Mouse (Mus musculus): ENCODE measurements at regions not wholly inside any gene's neighbourhood (a gene's known extent, or its start where the extent isn't known, plus 50 kb on each side); places are given as distances from the start of the nearest gene placed in this dataset.

DNA sequence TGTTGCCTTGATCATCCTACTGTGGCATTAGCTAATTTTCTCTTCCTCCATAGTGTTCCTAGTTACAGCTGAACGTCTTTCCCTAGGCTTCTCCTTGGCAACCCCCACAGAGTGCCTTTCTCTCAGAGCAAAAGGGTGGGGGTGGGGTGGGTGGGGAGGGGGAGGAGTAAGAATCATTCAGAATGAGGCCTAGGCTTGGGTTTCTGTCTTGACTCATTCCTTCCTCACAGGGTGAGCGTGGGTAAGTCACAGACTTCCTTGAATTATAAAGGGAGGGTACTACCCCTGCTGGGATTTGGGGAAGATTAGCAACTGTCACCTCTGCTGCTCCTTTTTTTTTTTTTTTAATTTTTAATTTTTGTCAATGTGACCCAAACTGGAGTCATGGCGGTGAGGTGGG, 114.5 kb downstream of the Dhx35 start:
- no peak for DNase-seq (ENCODE audit: low read depth)

DNA sequence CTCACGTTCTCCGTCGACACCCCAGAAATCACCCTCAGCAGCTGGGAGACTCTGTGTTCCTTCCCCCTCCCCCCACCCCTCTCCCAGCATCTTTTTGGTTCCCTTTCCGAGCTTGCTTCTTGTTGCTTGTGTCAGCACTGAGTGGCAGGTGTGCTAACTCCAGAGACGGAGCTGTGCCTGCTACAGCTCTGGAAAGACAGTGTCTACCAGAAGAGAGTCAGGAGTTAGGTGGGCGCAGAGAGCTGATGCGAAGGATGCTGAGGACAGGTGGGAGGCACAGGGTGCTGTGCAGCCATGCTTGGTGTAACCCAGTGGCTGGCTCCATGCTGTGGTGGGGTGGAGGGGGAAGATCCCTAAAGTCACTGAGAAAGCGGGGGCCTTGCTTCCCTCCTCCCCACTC, 115.7 kb downstream of the Dhx35 start:
- no peak for DNase-seq (ENCODE audit: low read depth)

DNA sequence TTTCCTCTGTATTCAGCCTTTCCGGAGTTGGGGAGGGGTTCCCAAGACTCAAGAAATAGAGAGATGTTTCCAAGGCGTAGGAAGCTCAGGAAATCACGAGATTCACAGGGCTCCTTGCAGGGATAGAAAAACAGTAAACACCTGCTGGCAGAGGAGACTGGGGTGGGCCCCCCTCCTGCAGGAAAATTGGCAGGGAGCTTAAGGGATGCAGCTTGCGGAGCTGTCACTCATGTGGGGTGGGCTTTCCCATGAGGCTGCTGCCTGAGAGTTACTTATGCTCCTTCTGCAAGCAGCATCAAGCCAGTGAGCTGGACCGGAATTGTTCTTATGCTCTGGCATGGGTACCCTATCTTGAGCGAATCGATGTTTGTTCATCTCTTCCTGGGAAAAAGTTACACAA, 116.6 kb downstream of the Dhx35 start:
- no peak for DNase-seq (ENCODE audit: low read depth)

DNA sequence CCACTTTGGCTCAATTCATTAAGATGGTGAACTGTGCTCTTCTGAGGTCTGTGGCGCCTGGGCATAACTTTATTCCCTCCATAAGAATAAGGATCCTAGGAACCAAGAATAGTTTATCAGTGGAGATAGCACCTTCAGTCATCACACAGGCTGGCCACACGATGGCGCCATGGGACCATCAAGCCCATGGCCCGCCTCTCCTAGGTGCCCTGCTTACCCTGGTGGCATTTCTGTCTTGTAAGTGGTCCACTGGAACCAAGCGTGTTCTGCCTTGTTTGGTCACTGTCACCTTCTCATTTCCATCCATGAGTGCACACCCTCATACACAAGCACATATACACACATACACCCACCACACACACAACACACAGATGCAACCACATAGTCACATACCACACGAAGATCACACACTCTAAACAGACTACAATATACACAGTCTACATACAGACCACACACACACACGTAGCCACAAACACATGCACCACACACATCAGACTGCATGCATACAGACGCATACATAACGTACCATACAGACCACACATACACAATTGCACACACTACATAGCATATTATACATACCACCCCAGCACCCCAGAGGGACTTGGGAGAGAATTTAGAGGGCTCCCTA, 118.1 kb downstream of the Dhx35 start:
- no peak for DNase-seq (ENCODE audit: low read depth)

DNA sequence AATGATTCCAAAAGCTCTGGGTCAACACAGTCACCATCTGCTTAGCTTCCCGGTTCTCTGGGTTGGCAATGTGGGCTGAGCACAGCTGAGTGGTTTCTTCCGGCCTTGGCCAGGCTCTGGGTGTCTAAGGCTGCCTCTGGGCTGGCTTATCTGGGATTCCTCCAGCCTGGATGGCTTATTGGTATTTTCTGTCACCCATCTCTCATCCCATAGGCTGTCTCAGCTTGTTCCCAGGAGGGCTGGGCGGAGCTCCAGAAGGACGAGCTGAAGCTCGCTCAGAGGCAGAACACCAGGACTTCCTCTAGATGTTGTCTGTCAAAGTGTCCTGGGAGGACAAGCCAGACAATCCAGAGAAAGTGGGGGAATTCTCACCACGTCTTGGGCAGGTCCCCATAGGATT, 122.8 kb downstream of the Dhx35 start:
- no peak for DNase-seq (ENCODE audit: low read depth)

DNA sequence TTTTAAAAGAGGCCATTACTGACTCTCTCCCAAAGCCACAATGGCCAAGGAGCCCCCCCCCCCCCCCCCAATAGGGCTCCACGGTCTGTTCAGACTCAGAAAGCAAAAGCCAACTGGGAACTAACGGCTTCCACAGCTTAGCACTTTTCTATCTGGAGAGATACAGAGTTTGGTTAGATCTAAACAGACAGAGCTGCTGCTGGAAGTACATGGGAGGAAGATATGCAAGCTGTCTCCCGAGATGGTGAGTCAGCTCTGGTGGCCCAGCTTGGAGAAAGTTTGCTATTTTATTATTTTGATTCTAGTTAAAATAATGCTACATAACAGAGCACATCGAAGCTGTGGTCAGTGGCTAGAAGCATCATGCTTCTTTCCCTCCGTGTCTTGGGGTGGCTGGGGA, 123.7 kb downstream of the Dhx35 start:
- no peak for DNase-seq (ENCODE audit: low read depth)

DNA sequence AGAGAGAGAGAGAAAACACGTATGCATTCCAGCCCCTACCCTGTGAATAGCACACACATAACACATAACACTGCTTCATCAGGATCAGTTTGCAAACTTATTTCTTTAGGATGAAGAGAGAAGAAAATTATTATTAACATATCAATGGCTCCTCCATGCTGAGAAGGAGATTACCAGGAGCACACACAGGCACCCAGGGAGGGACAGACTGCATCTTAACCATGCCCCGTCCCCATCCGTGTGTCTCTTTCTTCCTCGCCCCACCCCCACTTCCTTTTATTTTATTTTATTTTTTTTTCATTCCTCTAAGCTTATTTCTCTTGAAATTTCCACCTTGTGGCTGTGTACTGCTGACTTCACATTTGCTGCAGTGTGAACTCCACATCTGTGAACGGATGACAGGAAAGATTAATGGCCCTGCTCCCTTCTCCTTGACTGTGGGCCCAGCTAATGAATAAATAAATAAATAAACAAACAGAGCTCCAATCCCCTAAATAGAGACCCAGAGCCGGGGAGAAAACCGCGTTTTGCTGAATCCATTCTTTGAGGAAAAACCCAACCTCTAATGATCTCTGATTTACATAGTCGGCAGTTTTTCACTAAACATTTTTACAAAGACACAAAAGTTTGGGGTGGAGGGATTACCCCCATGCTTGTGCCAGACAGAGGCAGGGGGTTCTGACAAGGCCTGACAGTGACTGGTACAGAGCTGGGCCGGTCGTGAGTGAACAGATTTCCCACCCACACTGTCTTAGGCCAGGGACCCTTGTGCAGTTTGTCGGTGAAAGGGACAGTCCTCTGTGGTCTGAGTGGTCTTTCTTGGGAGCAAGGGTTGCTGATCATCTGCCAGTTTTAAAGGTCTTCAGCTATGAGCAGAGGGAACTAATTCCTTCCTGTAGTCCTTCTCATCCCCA, 127.0 kb downstream of the Dhx35 start:
- no peak for DNase-seq (ENCODE audit: low read depth)

DNA sequence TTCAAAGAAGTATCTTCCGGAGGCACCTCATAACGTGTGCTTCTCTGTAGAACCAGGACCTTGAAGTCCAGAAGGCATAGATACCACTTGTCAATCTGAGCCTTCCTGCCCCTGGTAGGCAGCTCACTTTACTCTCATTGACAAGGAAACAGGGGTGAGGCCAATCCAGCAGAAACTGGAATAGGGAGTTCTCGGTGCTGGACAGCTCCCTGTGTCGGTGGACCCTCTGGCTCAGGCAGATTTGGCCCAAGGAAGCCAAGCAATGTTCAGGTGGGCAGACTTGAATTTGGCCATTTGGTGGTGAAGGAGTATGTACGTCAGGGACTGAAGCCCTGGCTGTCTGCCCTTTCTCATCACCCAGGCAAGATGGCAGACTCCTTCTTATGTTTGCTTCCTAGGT, 128.2 kb downstream of the Dhx35 start:
- DNase-seq (ENCODE audit: low read depth): no peak

DNA sequence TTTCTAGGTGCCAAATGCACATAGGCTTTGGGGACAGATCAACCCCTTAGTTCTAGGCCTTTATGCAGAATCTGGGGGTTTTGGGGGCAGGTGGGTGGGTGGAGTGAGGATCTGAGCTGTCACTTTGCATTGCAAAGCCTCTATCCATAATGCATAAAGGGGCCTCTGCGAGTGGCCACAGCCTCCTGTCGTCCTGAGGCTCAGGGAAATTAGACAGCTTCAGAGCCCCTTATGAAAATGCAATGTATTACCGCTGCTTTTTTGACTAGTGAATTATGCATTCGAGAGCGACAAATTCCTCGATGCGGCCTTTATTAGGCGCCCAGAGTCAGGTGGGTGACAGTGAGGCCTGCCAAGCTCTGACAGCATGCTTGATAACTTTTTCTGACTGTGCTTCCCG, 134.9 kb downstream of the Dhx35 start:
- no peak for DNase-seq (ENCODE audit: low read depth)

DNA sequence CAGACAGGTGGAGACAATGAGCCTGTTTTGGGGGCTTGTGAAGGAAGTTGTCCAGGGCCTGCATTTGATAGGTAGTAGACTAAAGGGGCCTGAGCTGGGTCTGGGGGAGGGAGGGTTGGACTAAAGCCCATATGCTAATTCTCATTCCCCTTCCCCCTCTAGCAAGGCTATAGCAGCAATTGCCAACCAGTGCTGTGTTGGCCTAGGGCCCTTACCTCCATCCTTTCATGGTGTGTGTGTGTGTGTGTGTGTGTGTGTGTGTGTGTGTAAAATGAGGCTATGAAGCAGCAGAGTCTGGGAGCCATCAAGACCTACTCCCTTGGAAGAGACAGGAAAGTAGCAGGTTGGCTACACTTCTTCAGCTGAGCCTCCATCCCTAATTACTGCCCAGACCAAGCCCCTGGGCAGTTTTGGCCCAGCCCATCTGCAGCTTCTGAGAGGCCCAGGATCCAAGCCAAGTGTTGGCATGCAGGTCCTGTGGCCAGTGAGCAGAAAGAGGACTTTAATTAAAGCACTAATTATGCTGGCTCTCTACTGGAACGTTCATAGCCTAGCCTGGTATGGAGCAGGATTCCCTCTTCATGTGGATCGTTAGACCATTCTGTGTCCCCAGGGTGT, 143.4 kb downstream of the Dhx35 start:
- DNase-seq (ENCODE audit: low read depth): no peak

DNA sequence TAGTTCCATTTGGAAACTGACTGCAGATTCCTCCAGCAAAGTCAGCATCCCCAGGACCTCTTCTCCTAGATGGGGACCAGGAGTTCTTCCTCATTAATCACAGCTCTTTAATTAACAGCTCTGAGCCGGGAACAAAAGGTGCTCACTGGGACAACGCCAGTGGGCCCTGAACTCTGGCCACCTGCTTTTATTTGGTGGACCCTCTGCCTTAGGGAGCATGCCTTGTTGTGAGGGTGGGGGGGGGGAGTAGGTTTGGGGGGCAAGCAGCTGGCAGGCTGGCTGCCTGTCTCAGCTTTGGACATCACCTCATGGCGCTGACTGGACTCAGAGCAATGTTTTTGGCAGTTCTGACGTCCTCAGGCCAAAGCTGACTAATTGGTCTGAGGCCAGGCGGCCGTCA, 154.8 kb downstream of the Dhx35 start:
- DNase-seq (ENCODE audit: low read depth): no peak

DNA sequence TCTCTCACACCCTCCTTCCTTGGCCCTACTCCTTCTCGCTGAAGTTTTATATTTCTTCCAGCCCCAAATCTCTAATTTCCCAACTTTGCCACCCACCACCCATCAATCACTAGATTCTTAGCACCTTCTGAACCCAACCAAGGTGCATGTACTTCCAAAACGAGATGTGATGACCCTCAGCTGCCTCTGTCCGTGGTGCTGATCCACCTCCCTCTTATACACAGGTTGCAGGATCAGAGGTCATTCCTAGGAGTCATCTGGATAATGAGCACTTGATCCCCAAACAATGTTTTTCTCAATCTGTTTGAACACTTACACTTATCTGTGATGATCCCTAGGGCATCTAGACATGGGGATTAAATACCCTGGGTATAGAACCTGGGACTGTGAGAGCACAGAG, 156.5 kb downstream of the Dhx35 start:
- DNase-seq (ENCODE audit: low read depth): no peak

DNA sequence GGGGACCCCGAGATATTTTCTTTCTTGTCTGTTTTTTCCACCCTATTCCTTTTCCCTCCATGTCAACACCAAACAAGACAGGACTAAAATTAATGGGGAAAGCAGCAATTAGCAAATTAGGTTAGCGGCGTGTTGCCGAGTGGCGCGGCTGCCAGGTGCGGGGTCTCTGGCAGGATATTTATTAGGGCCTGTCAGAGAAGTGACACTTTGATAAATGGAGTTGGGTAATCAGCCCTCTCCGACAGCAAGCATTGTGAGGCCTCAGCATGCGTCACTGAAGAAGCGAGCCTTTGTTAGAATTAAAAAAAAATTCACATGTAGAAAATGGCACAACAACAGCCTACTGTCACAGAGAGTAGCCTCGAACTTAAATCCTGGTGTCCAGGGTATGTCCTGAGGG, 162.3 kb downstream of the Dhx35 start:
- DNase-seq (ENCODE audit: low read depth): no peak

DNA sequence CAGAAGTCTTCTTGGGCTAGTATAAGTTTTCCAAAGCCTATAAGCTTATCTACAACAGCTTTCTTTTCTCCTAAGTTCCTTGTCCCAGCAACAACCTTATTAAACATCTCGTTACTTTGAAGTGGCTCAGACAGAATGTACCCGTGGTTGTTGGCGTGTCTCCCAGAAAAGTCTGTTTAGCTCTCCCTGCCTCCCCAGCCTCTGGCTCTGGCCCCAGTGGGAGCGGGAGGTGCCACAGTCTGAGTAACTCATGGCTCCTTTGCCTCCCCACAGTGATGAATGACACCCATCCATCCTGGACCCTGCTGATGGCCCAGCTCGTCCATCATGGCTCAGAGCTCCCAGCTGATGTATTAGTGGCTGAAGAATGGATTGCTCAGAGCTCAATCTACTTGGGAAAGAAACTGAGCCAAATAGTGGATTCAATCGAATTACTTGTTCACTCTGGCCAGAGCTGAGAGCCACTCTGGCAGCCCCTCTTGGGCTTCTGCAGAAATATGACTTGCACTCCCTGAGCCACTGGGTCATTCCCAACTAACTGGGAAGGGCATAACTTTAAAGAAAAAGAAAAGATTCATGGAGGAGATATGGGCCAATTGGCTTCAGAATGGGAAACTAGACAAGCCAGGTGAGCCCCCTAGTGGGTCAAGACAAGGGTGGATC, 170.5 kb downstream of the Dhx35 start:
- no peak for DNase-seq (ENCODE audit: low read depth)

DNA sequence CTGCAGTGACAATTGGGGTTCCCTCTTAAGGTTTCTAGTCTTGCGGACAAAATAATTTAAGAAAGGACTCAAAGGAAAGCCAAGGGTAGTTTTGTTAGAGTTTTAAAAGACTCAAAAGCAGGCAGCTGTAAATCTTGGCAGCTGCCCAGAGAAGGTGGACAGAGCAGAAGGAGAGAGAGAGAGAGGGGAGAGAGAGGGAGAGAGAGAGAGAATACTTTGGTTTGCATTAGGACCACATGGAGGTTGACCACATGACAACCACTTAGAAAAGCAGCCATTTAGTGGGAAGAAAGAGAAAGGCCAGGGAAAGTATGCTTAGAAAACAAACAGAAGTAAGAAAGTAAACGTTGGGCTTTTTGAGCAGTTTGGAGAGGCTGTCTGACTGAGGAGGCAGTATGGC, 177.6 kb downstream of the Dhx35 start:
- DNase-seq (ENCODE audit: low read depth): no peak

DNA sequence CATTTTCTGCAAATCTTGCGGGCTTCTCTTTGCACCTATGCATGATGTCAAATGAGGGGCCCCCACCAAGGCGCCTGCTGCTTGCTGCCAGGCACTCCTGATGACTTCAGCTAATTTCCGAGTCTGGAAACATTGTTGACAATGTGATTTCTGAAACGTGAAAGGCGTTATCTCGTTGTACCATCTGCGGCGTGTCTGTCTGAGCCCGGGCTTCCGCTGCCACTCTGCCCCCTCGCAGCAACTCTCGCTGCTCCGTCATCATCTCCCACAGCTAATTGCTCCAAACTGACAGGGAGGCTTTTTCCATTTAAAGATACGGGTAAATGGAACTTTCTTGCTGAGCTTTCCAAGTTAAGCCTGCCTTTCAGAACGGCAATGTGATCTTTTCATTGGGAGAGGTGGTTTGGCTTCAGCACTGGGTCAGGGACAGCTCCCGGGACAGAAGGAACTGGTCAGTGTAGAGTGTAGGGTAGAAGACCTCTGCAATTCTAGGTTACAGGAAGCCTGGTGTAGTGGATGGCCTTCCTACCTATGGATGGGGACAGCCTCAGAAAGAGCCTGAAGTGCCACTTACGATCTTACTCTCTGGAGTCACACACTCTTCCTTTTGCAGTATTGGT, 191.0 kb downstream of the Dhx35 start:
- DNase-seq (ENCODE audit: low read depth): no peak

DNA sequence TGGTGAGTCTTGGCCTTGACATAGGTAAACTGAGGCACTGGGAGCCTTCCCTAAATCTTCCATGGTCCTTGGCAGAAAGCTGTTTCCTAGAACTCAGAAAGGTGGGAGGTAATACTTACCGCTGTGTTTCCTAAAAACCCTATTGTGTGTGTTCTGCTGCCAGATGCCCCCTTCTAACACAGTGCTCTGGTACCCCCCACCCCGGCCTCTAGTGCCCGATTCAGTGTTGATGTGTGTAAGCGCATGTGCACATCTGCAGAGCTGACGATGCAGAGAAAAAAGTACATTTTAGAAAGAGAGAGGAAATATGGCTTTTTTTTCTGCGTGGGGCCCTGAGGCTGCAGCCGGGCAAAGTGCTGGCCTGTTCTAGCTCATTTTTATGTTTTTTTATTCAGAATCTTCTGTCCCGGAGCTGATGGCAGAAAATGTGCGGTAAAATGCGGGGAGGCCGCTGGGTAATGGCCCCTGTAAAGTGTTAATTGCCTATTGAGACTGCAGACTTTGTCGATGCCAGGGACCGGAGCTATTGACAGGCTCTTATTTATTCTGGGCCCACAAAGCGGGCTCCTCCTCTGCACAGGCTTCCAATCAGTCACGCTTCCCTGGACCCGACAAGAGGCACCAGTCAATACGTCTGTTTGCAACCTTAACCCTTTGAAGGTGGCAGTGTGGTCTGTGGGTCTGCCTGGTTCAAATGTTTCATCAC, 208.0 kb downstream of the Dhx35 start:
- DNase-seq (ENCODE audit: low read depth): no peak

DNA sequence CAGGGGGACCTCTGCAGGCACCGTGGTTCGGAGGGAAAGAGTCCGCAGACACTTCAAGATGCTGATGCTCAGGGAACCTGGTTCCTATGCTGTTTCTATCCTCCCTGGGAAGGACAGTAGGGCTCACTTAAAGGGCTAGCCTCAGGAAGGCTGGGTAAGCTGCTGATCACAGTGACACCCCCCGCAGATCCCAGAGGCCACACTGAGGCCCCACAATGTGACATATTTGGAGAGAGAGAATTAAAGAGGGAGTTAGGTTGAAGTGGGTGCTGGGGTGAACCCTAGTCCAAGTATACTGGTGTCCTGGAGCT, 208.5 kb downstream of the Dhx35 start:
- no peak for DNase-seq (ENCODE audit: low read depth)

DNA sequence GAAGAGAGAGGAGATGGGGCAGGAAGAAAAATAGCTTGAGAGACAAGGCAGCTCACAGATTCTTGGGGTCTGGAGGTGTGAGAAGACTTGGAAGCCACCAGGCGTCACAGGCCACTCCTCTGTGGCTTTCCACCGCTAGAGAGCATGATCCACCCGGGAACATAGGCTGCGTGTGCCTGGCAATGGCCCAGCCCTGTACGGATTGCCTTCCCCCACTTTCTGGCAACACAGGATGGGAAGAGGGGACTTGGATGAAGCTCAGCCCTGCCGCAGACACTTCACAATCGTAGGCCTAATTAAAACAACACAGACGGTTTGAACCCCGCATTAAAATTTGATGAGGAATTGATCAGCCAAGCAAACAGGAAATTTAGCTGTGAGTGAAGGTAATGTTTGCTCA, 209.8 kb downstream of the Dhx35 start:
- DNase-seq (ENCODE audit: low read depth): no peak

DNA sequence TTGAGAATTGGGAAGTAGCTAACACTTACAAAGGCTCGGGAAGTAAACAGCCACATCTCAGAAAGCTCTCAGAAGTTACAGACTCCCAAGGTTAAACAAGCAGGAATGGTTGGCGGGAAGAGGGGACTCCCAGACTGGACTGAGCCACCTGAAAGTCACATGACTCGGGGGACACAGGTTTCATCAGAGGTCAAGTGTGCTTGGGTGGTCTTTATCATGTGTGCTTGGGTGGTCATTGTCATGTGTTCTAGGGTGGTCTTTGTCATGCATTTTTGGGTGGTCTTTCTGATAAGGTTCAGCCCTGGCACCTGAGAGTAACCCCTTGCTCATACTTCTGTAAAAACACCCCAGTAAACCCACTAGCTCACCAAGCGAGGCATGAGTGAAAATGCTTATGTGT, 218.1 kb downstream of the Dhx35 start:
- no peak for DNase-seq (ENCODE audit: low read depth)

DNA sequence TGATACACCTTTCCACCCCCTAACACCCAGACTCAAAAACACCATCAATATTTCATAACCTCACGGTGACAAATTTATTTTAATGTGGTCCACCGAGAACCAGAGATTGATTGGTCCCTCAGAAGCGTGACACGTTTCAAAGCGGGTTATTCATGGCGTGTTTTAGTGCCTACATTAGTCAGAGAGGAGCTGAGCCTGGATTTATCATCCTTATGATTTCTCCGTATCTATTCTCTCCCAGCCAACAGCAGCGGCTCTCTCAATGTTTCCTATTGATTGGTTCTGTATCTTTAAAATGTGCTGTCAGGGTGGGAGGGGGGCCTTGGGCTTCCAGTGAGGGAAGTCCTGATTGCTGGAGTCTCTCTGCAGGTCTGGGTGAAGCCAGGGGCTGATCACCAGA, 219.9 kb downstream of the Dhx35 start:
- no peak for DNase-seq (ENCODE audit: low read depth)
